Mouse (Mus musculus): Measurements from ENCODE around the gene Lrp5. TPM values are rescaled to one million over a fixed set of nuclear protein-coding genes. Genes with fewer than 3 reads are reported as not detected.
"Not testable (repeated sequence)": the region's sequence is repeated elsewhere in the genome, so short reads cannot be mapped to it uniquely, and the experiment has no call there.

Gene Lrp5
- total RNA-seq, 1 experiment from 2014 or later: 14.0 TPM

- no peak for ATAC-seq (replicated peaks; ENCODE audit: insufficient number of reproducible peaks, low FRiP score, low TSS enrichment, poor library complexity, severe bottlenecking)
These were observed 18.4 kb downstream of the Lrp5 start for GRCm38 (mm10) chr19:3667979-3668378.

- no peak for ATAC-seq (replicated peaks; ENCODE audit: insufficient number of reproducible peaks, low FRiP score, low TSS enrichment, poor library complexity, severe bottlenecking)
These were observed 19.0 kb downstream of the Lrp5 start for GRCm38 (mm10) chr19:3667155-3667895.

DNA sequence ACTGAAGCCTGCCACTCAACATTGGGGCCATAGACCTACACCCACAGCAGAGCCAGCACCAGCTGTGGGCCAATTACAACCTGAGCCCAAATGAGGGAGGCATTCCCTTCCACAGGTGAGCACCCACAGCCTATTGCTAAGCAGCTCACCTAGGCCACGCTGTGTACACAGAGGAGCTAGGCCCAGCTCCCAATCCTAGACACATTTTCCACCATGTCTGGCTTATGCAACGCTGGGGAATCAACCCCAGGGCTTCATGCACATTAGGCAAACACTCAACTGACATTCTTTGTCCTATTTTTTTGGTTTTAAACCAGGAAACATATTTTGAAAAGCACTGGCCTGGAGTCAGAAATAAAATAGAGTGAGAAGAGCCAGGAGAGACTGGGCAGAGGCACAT lies 19.7 kb downstream of the Lrp5 start:
- ATAC-seq (replicated peaks; ENCODE audit: insufficient number of reproducible peaks, low FRiP score, low TSS enrichment, poor library complexity, severe bottlenecking): no peak

DNA sequence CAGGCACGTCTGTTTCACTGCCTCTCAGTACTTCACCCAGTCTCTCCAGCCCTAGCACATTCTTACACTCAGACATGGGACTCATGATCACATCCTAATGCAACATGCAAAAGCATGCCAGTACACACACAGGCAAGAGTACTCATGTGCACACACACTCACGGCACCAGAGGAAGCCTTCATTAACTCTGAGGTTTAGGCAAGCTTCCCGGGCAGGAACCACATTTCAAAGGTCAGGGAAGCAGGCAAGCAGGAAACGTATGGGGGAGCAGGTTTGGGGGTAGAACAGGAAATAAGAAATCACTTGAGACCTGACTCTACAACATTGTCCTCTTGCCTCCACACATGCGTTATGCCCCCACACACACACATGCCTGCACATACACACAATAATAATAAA lies 20.9 kb downstream of the Lrp5 start:
- 0 out of 2 replicates have a peak, but pooled peaks have one; percentile 15 for ATAC-seq (replicated peaks; ENCODE audit: insufficient number of reproducible peaks, low FRiP score, low TSS enrichment, poor library complexity, severe bottlenecking)

DNA sequence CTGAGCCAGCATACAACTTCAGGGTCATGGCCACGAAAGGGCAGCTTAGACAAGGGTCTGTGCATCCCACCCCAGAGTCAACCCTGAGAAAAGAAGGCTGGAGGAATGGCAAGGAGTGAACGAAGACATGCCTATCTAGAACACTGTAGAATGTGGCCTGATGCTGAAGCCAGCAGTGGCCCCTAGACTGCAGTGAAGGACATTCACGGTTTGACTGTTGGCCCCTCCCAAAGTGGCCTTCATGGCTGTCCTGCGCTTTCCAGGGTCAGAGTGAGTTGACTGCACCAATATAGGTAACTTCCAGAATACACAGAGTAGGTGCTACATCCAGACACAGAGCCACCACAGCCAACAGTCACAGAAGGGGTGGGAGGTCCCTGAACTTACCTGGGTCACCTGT lies 28.4 kb downstream of the Lrp5 start:
- ATAC-seq (replicated peaks; ENCODE audit: insufficient number of reproducible peaks, low FRiP score, low TSS enrichment, poor library complexity, severe bottlenecking): no peak

DNA sequence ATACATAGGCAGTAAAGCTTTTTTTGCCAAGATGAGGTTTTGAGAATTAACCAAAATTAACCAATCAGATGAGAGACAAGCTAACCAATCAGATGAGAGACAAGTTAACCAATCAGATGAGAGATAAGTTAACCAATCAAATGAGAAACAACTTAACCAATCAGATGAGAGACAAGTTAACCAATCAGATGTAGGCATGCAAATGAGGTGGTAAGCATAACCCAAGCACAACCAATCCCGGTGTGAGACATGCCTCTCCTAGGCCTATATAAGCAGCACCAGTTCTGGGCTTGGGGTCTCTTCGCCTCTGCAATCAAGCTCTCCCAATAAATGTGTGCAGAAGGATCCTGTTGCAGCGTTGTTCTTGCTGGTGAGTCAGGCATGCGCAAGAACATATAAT lies 29.3 kb downstream of the Lrp5 start:
- not testable (repeated sequence) for ATAC-seq (replicated peaks; ENCODE audit: insufficient number of reproducible peaks, low FRiP score, low TSS enrichment, poor library complexity, severe bottlenecking)

DNA sequence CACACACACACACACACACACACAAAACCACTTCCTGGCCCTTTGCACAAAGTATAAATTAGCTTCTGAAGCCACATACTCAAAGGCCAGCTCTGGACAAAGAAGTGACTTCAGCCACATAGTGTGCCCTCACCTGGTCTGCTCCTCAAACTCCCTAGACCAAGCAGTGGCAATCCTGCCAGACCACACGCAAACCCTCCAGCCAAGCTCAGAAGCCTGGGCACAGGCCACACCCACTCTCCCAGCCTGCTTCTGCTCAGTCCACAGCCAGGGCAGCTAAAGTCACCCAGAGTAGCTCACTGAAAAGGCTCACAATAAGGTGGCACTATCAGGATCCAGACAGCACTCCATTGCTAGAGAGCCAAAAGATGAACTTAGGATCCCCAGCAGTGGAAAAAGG lies 30.2 kb downstream of the Lrp5 start:
- no peak for ATAC-seq (replicated peaks; ENCODE audit: insufficient number of reproducible peaks, low FRiP score, low TSS enrichment, poor library complexity, severe bottlenecking)

DNA sequence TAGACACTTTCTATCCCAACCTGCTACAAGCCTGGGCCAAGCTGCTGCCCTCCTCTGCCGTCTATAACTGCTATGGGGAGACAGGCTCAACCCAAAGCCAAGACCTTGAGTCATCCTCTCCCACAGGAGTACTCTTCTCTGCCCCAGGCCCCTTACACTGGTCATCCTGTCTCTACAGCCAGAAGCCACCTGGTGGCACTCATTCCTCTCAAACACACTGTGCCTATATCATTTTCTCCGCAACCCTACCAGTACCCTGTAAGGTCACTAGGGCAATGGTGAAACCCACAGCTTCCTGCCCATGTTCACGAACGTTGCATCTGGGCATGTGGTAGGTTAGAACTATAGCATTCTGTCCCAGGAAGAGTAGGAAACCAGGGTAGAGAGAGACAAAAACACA lies 31.4 kb downstream of the Lrp5 start:
- ATAC-seq (replicated peaks; ENCODE audit: insufficient number of reproducible peaks, low FRiP score, low TSS enrichment, poor library complexity, severe bottlenecking): no peak

DNA sequence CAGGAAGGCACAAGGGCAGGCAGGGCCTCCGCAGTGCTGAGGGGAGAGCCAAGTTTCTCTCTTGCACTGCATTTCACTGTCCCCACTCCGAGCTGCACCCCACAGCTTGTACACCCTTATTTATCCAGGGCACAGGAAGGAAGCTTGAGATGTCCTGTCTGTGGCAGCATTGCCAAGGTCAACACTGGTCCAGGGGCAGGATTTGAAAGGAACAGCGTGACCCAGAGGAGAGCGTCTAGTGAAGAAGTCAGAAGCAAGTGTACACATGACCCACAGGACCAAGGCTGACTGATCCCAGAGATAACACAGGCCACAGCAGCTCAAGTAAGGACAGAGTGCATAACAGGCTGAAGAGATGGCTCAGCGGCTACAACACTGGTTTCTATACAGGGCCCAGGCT lies 32.3 kb downstream of the Lrp5 start:
- ATAC-seq (replicated peaks; ENCODE audit: insufficient number of reproducible peaks, low FRiP score, low TSS enrichment, poor library complexity, severe bottlenecking): no peak

DNA sequence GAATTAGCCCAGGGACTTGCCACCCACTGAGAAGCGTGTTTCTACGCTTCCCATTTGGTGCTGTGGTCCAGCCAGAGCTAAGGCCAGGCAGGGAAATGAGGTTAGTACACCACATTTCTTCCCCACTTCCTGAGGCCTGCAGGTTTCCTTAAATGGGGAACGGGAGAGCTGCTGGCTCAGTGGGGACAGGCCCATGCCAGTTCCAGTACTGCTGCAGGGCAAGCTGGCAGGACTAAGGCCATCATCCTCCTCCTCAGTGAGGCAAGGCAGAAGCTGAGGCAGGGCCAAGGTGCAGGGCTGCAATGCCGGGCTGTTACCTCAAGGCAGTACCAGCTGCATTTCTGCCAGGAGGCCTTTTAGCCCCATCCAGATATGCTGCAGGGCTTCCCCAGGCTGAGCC lies 32.9 kb downstream of the Lrp5 start:
- ATAC-seq (replicated peaks; ENCODE audit: insufficient number of reproducible peaks, low FRiP score, low TSS enrichment, poor library complexity, severe bottlenecking): no peak

DNA sequence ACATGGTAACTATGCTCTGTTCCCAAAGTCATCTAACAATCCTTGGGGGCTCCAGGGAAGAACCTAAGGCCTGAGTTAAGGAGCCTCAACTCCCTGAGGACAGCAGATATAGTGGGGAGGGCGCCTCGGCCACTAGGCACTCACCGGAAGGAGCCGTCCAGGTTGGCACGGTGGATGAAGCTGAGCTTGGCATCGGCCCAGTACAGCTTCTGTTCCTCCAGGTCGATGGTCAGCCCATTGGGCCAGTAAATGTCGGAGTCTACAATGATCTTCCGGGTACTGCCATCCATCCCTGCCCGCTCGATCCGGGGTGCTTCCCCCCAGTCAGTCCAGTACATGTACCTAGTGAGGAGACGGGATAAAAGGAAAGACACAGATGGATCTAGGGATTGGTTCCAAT lies 34.4 kb downstream of the Lrp5 start:
- ATAC-seq (replicated peaks; ENCODE audit: insufficient number of reproducible peaks, low FRiP score, low TSS enrichment, poor library complexity, severe bottlenecking): no peak

- ATAC-seq (replicated peaks; ENCODE audit: insufficient number of reproducible peaks, low FRiP score, low TSS enrichment, poor library complexity, severe bottlenecking): no peak
These were observed 35.1 kb downstream of the Lrp5 start for GRCm38 (mm10) chr19:3651220-3651619.

DNA sequence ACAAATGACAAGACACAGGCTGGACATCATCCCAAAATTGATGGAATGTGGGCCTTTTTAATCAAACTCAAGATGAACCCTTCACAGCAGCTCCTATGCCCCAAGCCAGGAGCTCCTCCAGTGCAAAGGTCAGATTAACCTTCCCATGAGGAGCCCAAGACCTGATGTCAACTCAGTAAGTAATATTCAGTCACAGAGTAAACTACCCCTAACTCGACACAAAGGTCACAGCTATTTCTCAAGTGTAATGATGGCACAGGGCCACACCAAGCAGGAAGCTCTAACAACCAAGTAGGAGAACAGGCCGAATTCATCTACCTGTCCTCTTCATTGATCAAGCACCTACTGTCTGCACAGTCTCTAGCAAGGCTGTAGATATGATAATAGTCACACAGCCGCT lies 35.9 kb downstream of the Lrp5 start:
- no peak for ATAC-seq (replicated peaks; ENCODE audit: insufficient number of reproducible peaks, low FRiP score, low TSS enrichment, poor library complexity, severe bottlenecking)

DNA sequence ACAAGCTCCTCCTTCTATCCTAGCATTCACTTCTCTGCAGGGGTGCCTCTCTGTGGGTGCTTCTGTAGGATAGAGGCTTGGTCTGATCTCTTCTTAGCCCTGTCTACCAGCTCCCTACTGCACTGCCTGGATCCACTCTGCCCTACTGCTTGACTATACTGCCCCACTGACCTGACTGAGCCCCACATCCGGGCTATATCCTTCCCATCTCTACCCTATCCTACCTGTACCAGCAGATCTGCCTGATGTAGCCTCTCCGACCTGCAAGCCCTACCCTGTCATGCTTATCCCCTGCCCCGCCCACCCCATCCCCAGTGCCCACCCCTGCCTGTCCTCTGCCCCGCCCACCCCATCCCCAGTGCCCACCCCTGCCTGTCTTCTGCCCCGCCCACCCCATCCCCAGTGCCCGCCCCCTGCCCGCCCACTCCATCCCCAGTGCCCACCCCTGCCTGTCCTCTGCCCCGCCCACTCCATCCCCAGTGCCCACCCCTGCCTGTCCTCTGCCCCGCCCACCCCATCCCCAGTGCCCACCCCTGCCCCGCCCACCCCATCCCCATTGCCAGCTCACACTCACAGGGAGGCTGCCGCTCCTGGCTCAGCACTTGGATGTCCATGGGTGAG lies 37.4 kb downstream of the Lrp5 start:
- no peak for ATAC-seq (replicated peaks; ENCODE audit: insufficient number of reproducible peaks, low FRiP score, low TSS enrichment, poor library complexity, severe bottlenecking)

- ATAC-seq (replicated peaks; ENCODE audit: insufficient number of reproducible peaks, low FRiP score, low TSS enrichment, poor library complexity, severe bottlenecking): no peak
These were observed 38.4 kb downstream of the Lrp5 start for GRCm38 (mm10) chr19:3647999-3648398.

GRCm38 (mm10) chr19:3645813-3646212 lies 40.6 kb downstream of the Lrp5 start:
- ATAC-seq (replicated peaks; ENCODE audit: insufficient number of reproducible peaks, low FRiP score, low TSS enrichment, poor library complexity, severe bottlenecking): no peak

GRCm38 (mm10) chr19:3645318-3645717 lies 41.0 kb downstream of the Lrp5 start:
- no peak for ATAC-seq (replicated peaks; ENCODE audit: insufficient number of reproducible peaks, low FRiP score, low TSS enrichment, poor library complexity, severe bottlenecking)

- ATAC-seq (replicated peaks; ENCODE audit: insufficient number of reproducible peaks, low FRiP score, low TSS enrichment, poor library complexity, severe bottlenecking): no peak
These were observed 46.8 kb downstream of the Lrp5 start for GRCm38 (mm10) chr19:3639561-3639960.

- ATAC-seq (replicated peaks; ENCODE audit: insufficient number of reproducible peaks, low FRiP score, low TSS enrichment, poor library complexity, severe bottlenecking): no peak
These were observed 47.7 kb downstream of the Lrp5 start for GRCm38 (mm10) chr19:3638698-3639097.

- ATAC-seq (replicated peaks; ENCODE audit: insufficient number of reproducible peaks, low FRiP score, low TSS enrichment, poor library complexity, severe bottlenecking): no peak
These were observed 54.3 kb downstream of the Lrp5 start for GRCm38 (mm10) chr19:3632018-3632417.
